Mouse (Mus musculus): ENCODE results near the gene Tor1a. TPM values are rescaled to one million over a fixed set of nuclear protein-coding genes. Genes with fewer than 3 reads are reported as not detected.
"Not testable (repeated sequence)": the region's sequence is repeated elsewhere in the genome, so short reads cannot be mapped to it uniquely, and the experiment has no call there.

The Tor1a gene
- polyA plus RNA-seq, 1 experiment = 41.5 TPM

DNA sequence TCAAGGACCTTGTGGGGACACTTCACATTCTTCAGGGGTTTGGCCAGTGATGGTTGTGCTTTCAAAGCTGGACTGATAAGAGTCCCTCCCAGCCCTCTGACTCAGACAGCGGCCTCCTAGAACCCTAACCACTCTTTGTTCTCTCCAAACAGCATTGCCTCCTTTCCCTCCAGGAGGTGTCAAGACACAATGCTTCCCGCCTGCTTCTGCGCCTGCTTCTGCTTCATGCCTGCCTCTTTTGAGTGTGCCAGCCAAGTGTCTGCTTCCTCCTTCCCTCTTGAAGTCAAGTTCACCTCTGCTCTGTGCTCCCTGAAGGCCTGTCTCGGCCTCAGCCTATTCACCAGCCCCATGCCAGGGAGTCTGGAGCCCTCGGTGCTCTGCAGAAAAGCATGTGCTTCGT is 49.6 kb downstream of the Tor1a start:
- DNase-seq (ENCODE audit: low read depth) = no peak

DNA sequence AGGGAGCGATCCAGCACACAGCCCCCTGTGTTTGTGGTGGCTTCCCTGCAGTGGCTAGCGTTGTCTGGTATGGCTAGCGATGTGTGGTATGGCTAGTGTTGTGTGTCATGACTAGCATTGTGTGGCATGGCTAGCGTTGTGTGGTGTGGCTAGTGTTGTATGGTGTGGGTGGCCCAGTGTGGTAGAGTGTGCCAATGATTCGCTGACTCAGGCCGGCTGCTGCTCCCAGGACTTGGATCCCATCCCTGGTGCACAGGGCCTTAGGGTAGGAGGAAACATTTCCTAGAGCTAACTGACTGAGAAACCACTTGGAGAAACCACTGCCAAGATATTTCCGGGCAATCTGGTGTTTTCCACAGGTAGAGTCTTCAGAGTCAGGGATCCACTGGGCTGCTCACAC is 50.1 kb downstream of the Tor1a start:
- DNase-seq (ENCODE audit: low read depth) = no peak

DNA sequence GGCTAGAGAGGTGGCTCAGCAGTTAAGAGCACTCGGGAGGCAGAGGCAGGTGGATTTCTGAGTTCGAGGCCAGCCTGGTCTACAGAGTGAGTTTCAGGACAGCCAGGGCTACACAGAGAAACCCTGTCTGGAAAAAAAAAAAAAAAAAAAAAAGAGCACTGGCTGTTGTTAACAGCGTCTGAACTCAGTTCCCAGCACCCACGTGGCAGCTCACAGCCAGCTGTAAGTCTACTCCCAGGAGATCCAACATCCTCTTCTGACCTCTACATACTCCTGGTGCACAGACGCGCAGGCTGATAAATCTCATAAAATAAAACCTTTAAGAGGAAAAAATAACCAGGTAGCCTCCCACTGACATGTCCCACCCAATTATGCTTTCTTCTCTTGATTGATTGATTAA is 51.8 kb downstream of the Tor1a start:
- not testable (repeated sequence) for DNase-seq (ENCODE audit: low read depth)

DNA sequence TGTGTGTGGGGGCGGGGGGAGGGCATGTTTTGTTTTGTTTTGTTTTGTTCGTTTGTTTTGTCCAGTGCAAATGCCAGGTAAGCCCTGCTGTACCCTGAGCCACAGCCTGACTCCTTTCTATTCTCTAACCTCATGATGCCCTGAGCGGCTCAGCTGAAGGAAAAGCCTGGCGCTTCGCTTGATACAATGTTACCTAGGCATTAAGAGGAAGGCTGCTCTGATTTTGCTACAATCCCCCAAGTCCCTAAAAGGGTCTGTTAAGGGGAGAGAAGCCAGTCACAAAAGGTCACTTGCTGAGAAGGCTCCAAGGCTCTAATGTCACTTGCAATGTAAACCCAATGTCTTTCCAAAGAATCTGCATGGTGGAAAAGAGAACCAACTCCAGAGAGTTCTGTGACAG is 52.4 kb downstream of the Tor1a start:
- DNase-seq (ENCODE audit: low read depth) = no peak

DNA sequence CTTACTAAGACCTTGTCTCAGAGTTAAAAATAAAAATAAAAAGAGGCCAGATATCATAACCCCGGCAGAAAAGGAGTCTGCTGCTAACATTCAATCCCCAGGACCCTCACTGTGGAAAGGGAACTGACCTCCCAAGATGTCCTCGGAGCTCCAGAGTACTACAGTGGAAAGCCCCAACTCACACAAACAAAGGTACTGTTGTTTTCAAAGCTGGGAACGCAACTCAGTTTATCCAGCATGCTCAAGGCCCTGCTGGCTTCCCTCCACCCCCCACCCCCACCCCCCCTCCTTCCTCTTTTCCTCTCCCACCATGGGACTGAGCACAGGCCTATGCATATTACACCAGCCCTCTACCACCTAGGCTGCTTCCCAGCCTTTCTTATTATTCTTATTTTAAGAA is 52.9 kb downstream of the Tor1a start:
- DNase-seq (ENCODE audit: low read depth) = no peak

DNA sequence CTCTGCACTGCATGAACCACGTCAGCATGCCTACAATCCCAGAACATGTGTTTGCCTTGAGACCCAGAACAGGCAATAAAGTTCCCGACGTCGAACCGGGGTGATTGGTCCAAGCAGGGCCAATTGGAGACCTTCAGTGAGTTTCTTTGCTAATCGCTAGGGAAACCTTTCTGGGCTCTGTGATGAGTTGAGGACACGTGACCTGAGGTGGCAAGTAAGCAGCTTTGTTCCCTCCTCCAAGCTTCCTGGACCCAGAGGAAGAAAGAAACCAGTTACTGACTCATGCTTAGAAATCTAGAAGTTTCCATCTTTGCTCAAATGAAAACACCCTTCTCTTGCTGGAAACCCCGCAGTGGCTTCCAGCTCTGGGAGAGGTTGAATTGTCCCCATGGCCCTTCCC is 54.7 kb downstream of the Tor1a start:
- no peak for DNase-seq (ENCODE audit: low read depth)

DNA sequence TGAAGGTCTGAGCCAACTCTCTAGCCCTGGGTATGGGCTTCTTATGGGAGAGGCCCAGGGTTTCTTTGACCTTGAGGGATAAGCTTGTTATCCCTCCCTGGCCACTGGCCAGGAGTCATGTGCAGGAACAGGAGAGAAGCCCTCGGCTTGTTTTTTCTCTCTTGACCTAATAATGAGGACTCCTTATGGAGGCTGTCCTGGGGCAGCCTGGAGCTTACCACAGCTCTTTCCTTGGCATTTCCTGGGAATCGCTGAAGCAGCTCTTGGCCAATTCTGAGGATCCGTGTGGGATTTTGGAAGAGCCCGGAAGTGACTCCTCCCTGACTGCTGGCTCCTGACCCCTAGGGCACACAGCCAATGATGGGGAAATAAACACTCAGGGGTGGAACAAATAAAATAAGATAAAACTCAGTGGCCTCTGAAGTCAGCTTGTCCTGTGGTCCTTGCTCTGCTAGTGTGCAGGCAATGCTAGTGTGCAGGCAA is 55.4 kb downstream of the Tor1a start:
- DNase-seq (ENCODE audit: low read depth) = no peak

Other genes with a start within 250 kb of the Tor1a start
- 8.0 and 12.3 TPM in 2 replicates for gene 1700001O22Rik, start 164.3 kb downstream of the Tor1a start, polyA plus RNA-seq (2012; rRNA removed)
- 30.0 and 35.6 TPM in 2 replicates for gene Ntmt1, start 160.1 kb downstream of the Tor1a start, polyA plus RNA-seq (2012; rRNA removed)
- 41.3 and 45.6 TPM in 2 replicates for gene Asb6, start 137.6 kb downstream of the Tor1a start, polyA plus RNA-seq (2012; rRNA removed)
- gene Prrx2, start 133.0 kb downstream of the Tor1a start, polyA plus RNA-seq (2012; rRNA removed) = 8.7 and 10.8 TPM in 2 replicates
- gene Ptges, start 38.1 kb downstream of the Tor1a start, polyA plus RNA-seq (2012; rRNA removed) = 151 and 205 TPM in 2 replicates
- gene Tor1b, start 15.0 kb downstream of the Tor1a start, polyA plus RNA-seq (2012; rRNA removed) = 28.0 and 31.4 TPM in 2 replicates
- gene BC005624, start 14.3 kb upstream of the Tor1a start, polyA plus RNA-seq (2012; rRNA removed) = 24.9 and 29.0 TPM in 2 replicates
- gene Usp20, start 14.3 kb upstream of the Tor1a start, polyA plus RNA-seq (2012; rRNA removed) = 45.1 and 47.0 TPM in 2 replicates
- 28.8 and 34.8 TPM in 2 replicates for gene Fnbp1, start 174.1 kb upstream of the Tor1a start, polyA plus RNA-seq (2012; rRNA removed)
- 28.7 and 35.0 TPM in 2 replicates for gene Gpr107, start 184.4 kb upstream of the Tor1a start, polyA plus RNA-seq (2012; rRNA removed)